Mouse (Mus musculus) embryonic facial prominence, embryonic 15.5 days (tissue): ENCODE data around the gene Kazald1. TPM values are rescaled to one million over a fixed set of nuclear protein-coding genes. Genes with fewer than 3 reads are reported as not detected.
A peak's percentile ranks its signal among the peaks of the same experiment; 100 is the strongest.

Experiments
- ATAC-seq: fragments of 200-750 bp; cut with Nextera tagmentation; 2 replicates; pipeline ENCODE4 v1.8.0; 2017; ENCODE audit warnings: low read depth, moderate TSS enrichment; ENCODE audit not compliant: insufficient number of reproducible peaks, low FRiP score, low TSS enrichment
- H3K27ac ChIP-seq: fragments of 300-500 bp; sonication (generic); replicated peaks from 2 replicates; pipeline ENCODE4 v1.5.1; 2015; ENCODE audit warnings: mild to moderate bottlenecking, inconsistent platforms
- H3K27me3 ChIP-seq: fragments of 300-500 bp; sonication (generic); 2 replicates; pipeline ENCODE4 v1.6.1; 2015; ENCODE audit warnings: inconsistent platforms
- H3K36me3 ChIP-seq: fragments of 300-500 bp; sonication (generic); 2 replicates; pipeline ENCODE4 v1.6.1; 2015; ENCODE audit warnings: mild to moderate bottlenecking, inconsistent platforms
- H3K4me1 ChIP-seq: fragments of 300-500 bp; sonication (generic); 2 replicates; pipeline ENCODE4 v1.6.1; 2015; ENCODE audit warnings: inconsistent platforms
- H3K4me2 ChIP-seq: fragments of 300-500 bp; sonication (generic); replicated peaks from 2 replicates; pipeline ENCODE4 v1.6.1; 2015; ENCODE audit warnings: mild to moderate bottlenecking, inconsistent platforms
- H3K4me3 ChIP-seq: fragments of 300-500 bp; sonication (generic); replicated peaks from 2 replicates; pipeline ENCODE4 v1.5.1; 2015; ENCODE audit warnings: mild to moderate bottlenecking, inconsistent platforms
- H3K9ac ChIP-seq: fragments of 300-500 bp; sonication (generic); 2 replicates; pipeline ENCODE4 v1.6.1; 2015; ENCODE audit warnings: inconsistent platforms
- H3K9me3 ChIP-seq: fragments of 300-500 bp; sonication (generic); replicated peaks from 2 replicates; pipeline ENCODE4 v1.6.1; 2016; ENCODE audit warnings: inconsistent platforms
- WGBS: fragments of 180-500 bp; shearing (Covaris S2); methylation state at CpG from one replicate; pipeline ENCODE4 v1.1.7; 2015; 5-methylcytosine and 5-hydroxymethylcytosine counted together
- polyA plus RNA-seq: library from polyadenylated mRNA; unstranded; fragments of >200 nt; fragmentation: Nextera tagmentation; extraction: Ambion mirVana; gene quantifications from 2 replicates; pipeline ENCODE4 v1.2.1, GENCODE M21; 2015

Kazald1 gene
- polyA plus RNA-seq, 1 experiment from 2014 or later: 59.1 TPM

DNA sequence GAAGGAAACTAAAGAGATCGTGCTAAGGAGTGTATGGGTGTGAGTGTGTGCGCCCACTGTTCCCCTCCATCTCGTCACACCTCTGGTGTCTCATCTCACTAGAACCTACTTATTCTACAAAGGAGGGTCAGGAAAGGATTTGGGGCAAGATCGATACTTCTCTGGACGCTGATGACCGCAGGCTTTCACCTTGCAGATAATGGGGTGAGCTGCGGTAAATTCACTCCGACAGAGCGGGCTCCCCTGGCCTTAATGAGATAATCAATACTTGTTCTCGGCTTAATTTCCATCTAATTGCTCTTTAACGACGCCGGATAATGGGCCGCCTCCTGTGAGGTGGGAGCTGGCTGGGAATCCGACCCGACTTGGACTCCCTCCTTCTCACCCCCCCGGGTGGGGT is 7.9 kb upstream of the Kazald1 start:
- H3K9me3 ChIP-seq: no peaks in the 10 kb centered on the region
- no peak overlapping the region for H3K27ac ChIP-seq
- no peaks in the 10 kb centered on the region for H3K36me3 ChIP-seq
- no peaks in the 10 kb centered on the region for H3K4me1 ChIP-seq
- H3K4me3 ChIP-seq: no peak overlapping the region
- no peak for ATAC-seq
- 12% methylated on average over 17 of the region's 17 CpGs for WGBS
- H3K27me3 ChIP-seq: peaks cover 60% of the 10 kb centered on the region
- no peak overlapping the region for H3K4me2 ChIP-seq
- no peak overlapping the region for H3K9ac ChIP-seq

- H3K36me3 ChIP-seq: no peaks in the 10 kb centered on the region
- no peak overlapping the region for H3K4me3 ChIP-seq
- no peak overlapping the region for H3K4me2 ChIP-seq
- peaks cover 60% of the 10 kb centered on the region for H3K27me3 ChIP-seq
- no peak overlapping the region for H3K27ac ChIP-seq
- no peaks in the 10 kb centered on the region for H3K4me1 ChIP-seq
- no peaks in the 10 kb centered on the region for H3K9me3 ChIP-seq
- H3K9ac ChIP-seq: no peak overlapping the region
- 74% methylated on average over 7 of the region's 7 CpGs for WGBS
- no peak for ATAC-seq
Measured at GRCm38 (mm10) chr19:45067758-45068510, 7.1 kb upstream of the Kazald1 start.

- peaks cover 45% of the 10 kb centered on the region for H3K4me1 ChIP-seq
- no peak; the same call in 1 of the 2 replicates for ATAC-seq
- WGBS: 8% methylated on average over 20 of the region's 20 CpGs
- H3K4me2 ChIP-seq: peak overlapping the region; percentile 92
- H3K9ac ChIP-seq: peak overlapping the region; percentile 78
- H3K27ac ChIP-seq: peak overlapping the region; percentile 99
- H3K36me3 ChIP-seq: no peaks in the 10 kb centered on the region
- peaks cover 36% of the 10 kb centered on the region for H3K27me3 ChIP-seq
- H3K4me3 ChIP-seq: peak overlapping the region; percentile 78
- H3K9me3 ChIP-seq: no peaks in the 10 kb centered on the region
Measured at GRCm38 (mm10) chr19:45073871-45074542, 1.0 kb upstream of the Kazald1 start.

- Histone ChIP-seq H3K4me2 (peak overlapping the region; percentile 92), H3K27ac (peak overlapping the region; percentile 99), H3K9ac (peak overlapping the region; percentile 26), H3K27me3 (peaks cover 37% of the 10 kb centered on the region), H3K9me3 (no peaks in the 10 kb centered on the region), H3K4me3 (peak overlapping the region; percentile 78), H3K36me3 (no peaks in the 10 kb centered on the region), H3K4me1 (peaks cover 60% of the 10 kb centered on the region)
- ATAC-seq: peak; percentile 54
- WGBS: under 1% methylated on average over 32 of the region's 32 CpGs
Measured at GRCm38 (mm10) chr19:45075323-45076035, 438 bp downstream of the Kazald1 start.

DNA sequence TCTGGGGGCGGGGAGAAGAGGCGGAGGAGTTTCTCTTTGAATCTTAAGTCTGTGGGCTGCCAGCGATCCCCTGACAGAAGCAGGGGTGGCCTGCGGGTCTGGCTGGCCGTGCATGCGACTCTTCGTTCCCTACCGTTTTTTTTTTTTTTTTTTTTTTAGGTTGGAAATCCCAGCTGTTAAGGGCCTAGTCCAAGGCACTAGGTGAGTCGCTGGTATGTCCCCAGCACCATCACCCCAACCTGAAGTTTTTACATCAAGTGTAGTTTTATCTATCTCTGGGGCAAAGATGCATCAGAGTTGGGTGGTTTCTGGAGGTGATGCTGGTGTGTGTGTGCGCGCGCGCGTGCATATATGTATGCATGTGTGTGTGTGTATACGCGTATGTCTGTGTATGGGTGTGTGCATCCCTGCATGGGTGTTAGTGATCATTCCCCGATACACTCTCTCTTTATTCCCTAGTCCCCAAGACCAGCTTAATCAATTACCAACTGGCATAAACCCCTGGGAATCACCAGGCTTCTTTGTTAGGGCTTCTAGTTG is 1.1 kb downstream of the Kazald1 start:
- peaks cover 43% of the 10 kb centered on the region for H3K27me3 ChIP-seq
- WGBS: 10% methylated on average over 17 of the region's 17 CpGs
- peak overlapping the region; percentile 99 for H3K27ac ChIP-seq

GRCm38 (mm10) chr19:45076586-45077510 is 1.8 kb downstream of the Kazald1 start:
- Histone ChIP-seq H3K4me3 (peak overlapping the region; percentile 78), H3K9ac (peak overlapping the region; percentile 37), H3K36me3 (no peaks in the 10 kb centered on the region), H3K9me3 (no peaks in the 10 kb centered on the region), H3K4me1 (peaks cover 72% of the 10 kb centered on the region), H3K27me3 (peaks cover 47% of the 10 kb centered on the region), H3K27ac (peak overlapping the region; percentile 99), H3K4me2 (peak overlapping the region; percentile 92)
- ATAC-seq: no peak
- 1% methylated on average over 62 of the region's 62 CpGs for WGBS

More for the DNA sequence above, 1.1 kb downstream of the Kazald1 start:
- Histone ChIP-seq H3K9me3 (no peaks in the 10 kb centered on the region), H3K4me3 (peak overlapping the region; percentile 78), H3K4me1 (peaks cover 66% of the 10 kb centered on the region), H3K9ac (0 out of 2 replicates have a peak overlapping the region, but pooled peaks have one; percentile 37), H3K36me3 (no peaks in the 10 kb centered on the region), H3K4me2 (peak overlapping the region; percentile 92)
- no peak for ATAC-seq

DNA sequence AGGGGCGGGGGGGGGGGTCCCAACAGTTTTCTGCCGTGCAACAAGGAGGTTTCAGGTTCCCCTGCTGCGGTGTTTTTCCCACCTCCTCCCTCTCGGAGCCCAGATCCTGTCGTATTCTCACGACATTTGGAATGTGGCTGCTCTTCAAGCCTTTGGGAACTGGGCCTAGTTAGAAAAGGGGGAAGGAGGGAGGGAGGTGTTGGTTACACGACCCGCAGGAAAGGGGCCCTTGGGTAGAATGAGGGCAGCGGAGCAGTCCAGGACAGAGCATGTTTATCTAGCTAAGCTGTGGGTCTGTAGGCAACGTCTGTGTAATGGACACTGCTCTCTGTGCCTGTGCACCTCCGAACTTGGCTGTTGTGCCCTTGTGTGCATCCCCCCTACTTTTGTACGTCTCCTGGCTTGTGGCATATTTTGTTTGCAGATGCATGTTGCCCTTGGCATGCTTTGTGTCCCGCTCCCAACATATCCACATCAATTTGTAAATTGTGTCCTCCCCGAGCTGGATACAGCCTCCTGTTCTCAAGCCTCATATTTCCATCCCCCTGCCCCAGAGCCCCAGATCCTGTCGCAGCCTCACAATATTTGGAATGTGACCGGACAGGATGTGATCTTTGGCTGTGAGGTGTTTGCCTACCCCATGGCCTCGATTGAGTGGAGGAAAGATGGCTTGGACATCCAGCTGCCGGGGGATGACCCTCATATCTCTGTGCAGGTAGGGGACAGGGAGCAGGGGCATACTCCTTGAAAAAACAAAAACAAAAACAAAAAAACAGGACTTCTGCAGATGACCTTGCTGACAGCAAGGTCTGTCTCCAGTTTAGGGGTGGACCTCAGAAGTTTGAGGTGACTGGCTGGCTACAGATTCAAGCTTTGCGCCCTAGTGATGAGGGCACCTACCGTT is 3.0 kb downstream of the Kazald1 start:
- 11% methylated on average over 20 of the region's 20 CpGs for WGBS
- H3K9ac ChIP-seq: no peak overlapping the region
- H3K27me3 ChIP-seq: peaks cover 54% of the 10 kb centered on the region
- H3K27ac ChIP-seq: no peak overlapping the region
- ATAC-seq: no peak
- peaks cover 73% of the 10 kb centered on the region for H3K4me1 ChIP-seq
- peak overlapping the region; percentile 78 for H3K4me3 ChIP-seq
- peak overlapping the region; percentile 92 for H3K4me2 ChIP-seq
- no peaks in the 10 kb centered on the region for H3K9me3 ChIP-seq
- H3K36me3 ChIP-seq: no peaks in the 10 kb centered on the region

- H3K27ac ChIP-seq: peak overlapping the region; percentile 84
- peak overlapping the region; percentile 80 for H3K4me2 ChIP-seq
- 0 out of 2 replicates have a peak, but pooled peaks have one; percentile 24 for ATAC-seq
- no peaks in the 10 kb centered on the region for H3K36me3 ChIP-seq
- 0 out of 2 replicates have a peak overlapping the region, but pooled peaks have one; percentile 4 for H3K9ac ChIP-seq
- no peaks in the 10 kb centered on the region for H3K9me3 ChIP-seq
- 4% methylated on average over 17 of the region's 17 CpGs for WGBS
- peak overlapping the region; percentile 37 for H3K4me3 ChIP-seq
- H3K4me1 ChIP-seq: peaks cover 64% of the 10 kb centered on the region
- H3K27me3 ChIP-seq: peaks cover 65% of the 10 kb centered on the region
Measured at GRCm38 (mm10) chr19:45078971-45079764, 4.1 kb downstream of the Kazald1 start.
